Mouse (Mus musculus) embryonic facial prominence, embryonic 12.5 days (tissue): ENCODE results near the gene Btrc. TPM values are rescaled to one million over a fixed set of nuclear protein-coding genes. Genes with fewer than 3 reads are reported as not detected.
"Not testable (repeated sequence)": the region's sequence is repeated elsewhere in the genome, so short reads cannot be mapped to it uniquely, and the experiment has no call there.

Experiments
- ATAC-seq: fragments of 200-750 bp; cut with Nextera tagmentation; 2 replicates; pipeline ENCODE4 v1.8.0; 2017; ENCODE audit not compliant: insufficient number of reproducible peaks, insufficient read depth, low FRiP score, low TSS enrichment
- H3K27ac ChIP-seq: fragments of 300-500 bp; sonication (generic); 2 replicates; pipeline ENCODE4 v1.5.1; 2016; ENCODE audit warnings: mild to moderate bottlenecking
- H3K27me3 ChIP-seq: fragments of 300-500 bp; sonication (generic); 2 replicates; pipeline ENCODE4 v1.6.1; 2016; ENCODE audit warnings: mild to moderate bottlenecking, moderate library complexity
- H3K36me3 ChIP-seq: fragments of 300-500 bp; sonication (generic); 2 replicates; pipeline ENCODE4 v1.6.1; 2016; ENCODE audit warnings: mild to moderate bottlenecking
- H3K4me1 ChIP-seq: fragments of 300-500 bp; sonication (generic); 2 replicates; pipeline ENCODE4 v1.6.1; 2016
- H3K4me2 ChIP-seq: fragments of 300-500 bp; sonication (generic); replicated peaks from 2 replicates; pipeline ENCODE4 v1.6.1; 2016; ENCODE audit warnings: mild to moderate bottlenecking, moderate library complexity
- H3K4me3 ChIP-seq: fragments of 300-500 bp; sonication (generic); 2 replicates; pipeline ENCODE4 v1.5.1; 2016; ENCODE audit warnings: mild to moderate bottlenecking
- H3K9ac ChIP-seq: fragments of 300-500 bp; sonication (generic); 2 replicates; pipeline ENCODE4 v1.6.1; 2016; ENCODE audit warnings: mild to moderate bottlenecking, moderate library complexity
- H3K9me3 ChIP-seq: fragments of 300-500 bp; sonication (generic); 2 replicates; pipeline ENCODE4 v1.6.1; 2016; ENCODE audit warnings: mild to moderate bottlenecking, moderate library complexity
- WGBS: fragments of 180-500 bp; shearing (Covaris S2); methylation state at CpG from one replicate; pipeline ENCODE4 v1.1.7; 2016; 5-methylcytosine and 5-hydroxymethylcytosine counted together
- polyA plus RNA-seq: library from polyadenylated mRNA; unstranded; fragments of >200 nt; fragmentation: Nextera tagmentation; extraction: Ambion mirVana; gene quantifications from 2 replicates; pipeline ENCODE4 v1.2.1, GENCODE M21; 2016

Btrc gene
- polyA plus RNA-seq, 1 experiment from 2014 or later: 59.4 TPM

DNA sequence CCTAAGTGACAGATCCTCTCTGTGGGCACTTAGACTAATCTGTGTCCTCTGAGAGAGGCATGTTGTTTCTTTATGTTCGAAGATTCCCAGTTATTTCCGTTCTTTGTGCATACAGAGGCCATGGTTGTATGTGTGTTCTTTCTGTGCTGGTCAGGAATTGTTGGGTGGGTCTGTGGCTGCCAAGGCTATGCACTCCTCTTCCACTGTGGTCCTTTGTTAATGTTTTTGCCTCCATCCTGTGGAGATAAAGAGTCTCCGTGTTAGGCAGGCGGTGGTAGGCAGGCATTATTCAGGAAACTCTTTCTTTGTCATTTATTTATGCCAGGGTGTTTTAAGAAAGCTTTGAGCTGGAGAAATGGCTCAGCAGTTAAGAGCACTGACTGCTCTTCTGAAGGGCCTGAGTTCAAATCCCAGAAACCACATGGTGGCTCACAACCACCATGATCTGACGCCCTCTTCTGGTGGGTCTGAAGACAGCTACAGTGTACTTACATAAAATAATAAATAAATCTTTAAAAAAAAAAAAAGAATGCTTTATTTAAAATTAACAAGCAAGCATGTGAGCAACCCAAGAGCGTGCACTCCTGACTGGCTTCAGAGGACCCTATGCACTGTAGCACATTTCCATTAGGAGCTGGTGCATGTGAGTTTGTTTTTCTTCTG lies 67.6 kb downstream of the Btrc start:
- ATAC-seq: no peak
- H3K4me3 ChIP-seq: no peak overlapping the region
- 86% methylated on average over 6 of the region's 6 CpGs for WGBS

DNA sequence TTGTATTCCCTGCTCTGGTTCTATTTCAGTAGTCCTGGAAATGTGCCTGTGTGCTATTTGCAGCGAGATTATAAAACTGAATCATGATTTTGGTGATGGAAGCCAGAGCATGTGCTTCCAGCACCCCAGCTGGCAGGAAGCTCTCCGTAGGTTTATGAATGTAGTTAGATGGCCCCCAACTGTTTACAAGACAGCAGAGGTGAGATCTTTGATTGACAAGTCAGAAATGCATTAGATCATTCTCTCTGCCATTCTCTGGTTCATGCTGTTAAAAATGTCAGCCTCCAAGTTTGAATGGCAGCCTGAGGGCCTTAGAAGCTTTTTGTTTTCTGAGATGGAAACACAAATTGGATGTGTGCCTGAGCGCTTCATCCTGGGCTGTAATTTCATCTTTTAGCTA lies 68.8 kb downstream of the Btrc start:
- Histone ChIP-seq H3K9me3 (no peaks in the 10 kb centered on the region), H3K9ac (no peak overlapping the region), H3K4me3 (no peak overlapping the region), H3K27ac (no peak overlapping the region), H3K4me1 (no peaks in the 10 kb centered on the region), H3K4me2 (no peak overlapping the region), H3K27me3 (no peaks in the 10 kb centered on the region), H3K36me3 (no peaks in the 10 kb centered on the region; the same call in 1 of the 2 replicates)
- ATAC-seq: no peak
- 73% methylated on average over 3 of the region's 3 CpGs for WGBS

More for the DNA sequence above, 67.6 kb downstream of the Btrc start:
- H3K27me3 ChIP-seq: no peaks in the 10 kb centered on the region
- H3K4me1 ChIP-seq: no peaks in the 10 kb centered on the region
- H3K27ac ChIP-seq: no peak overlapping the region
- no peaks in the 10 kb centered on the region for H3K36me3 ChIP-seq
- H3K9ac ChIP-seq: no peak overlapping the region
- H3K4me2 ChIP-seq: no peak overlapping the region
- no peaks in the 10 kb centered on the region for H3K9me3 ChIP-seq

DNA sequence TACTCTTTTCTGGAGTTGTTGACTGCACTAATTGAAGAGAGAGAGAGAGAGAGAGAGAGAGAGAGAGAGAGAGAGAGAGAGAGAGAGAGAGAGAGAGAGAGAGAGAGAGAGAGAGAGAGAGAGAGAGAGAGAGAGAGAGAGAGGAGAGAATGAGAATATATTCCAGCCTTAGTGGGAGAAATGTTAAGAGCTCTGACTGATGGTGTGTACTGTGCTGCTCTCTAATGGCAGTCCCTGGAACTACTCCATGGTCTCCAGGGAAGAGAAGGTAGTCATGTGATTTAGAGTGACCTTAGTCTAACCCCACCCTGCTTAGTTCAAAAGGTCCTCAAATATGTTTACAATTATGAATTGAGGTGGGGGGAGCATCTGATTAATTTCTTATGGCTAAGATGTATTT lies 72.5 kb downstream of the Btrc start:
- not testable (repeated sequence) for H3K4me2 ChIP-seq, H3K4me1 ChIP-seq, ATAC-seq, H3K9ac ChIP-seq, H3K36me3 ChIP-seq, H3K27ac ChIP-seq, H3K4me3 ChIP-seq, H3K27me3 ChIP-seq, H3K9me3 ChIP-seq

DNA sequence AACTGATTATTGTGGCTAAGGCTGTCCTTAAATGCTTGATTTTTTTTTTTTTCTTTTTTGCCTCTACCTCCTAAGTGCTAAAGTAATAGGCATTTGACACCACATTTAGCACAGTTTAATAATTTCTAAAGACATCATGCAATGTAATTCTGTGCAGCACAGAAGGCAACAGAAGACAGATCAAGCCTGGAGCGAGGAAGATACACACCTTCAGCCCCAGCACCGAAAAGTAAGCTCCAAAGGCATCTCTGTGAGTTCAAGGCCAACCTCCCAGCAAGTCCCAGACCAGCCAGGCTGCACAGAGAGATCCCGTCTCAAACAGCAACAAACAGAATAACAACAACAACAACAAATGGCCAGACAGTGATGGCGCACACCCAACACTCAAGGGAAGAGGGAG lies 73.6 kb downstream of the Btrc start:
- Histone ChIP-seq H3K27ac (no peak overlapping the region), H3K27me3 (no peaks in the 10 kb centered on the region), H3K4me1 (peaks cover 7% of the 10 kb centered on the region; the same call in 1 of the 2 replicates), H3K9ac (no peak overlapping the region), H3K4me3 (no peak overlapping the region), H3K36me3 (no peaks in the 10 kb centered on the region; the same call in 1 of the 2 replicates), H3K9me3 (no peaks in the 10 kb centered on the region), H3K4me2 (no peak overlapping the region)
- WGBS: 81% methylated on average over 4 of the region's 4 CpGs
- ATAC-seq: no peak

DNA sequence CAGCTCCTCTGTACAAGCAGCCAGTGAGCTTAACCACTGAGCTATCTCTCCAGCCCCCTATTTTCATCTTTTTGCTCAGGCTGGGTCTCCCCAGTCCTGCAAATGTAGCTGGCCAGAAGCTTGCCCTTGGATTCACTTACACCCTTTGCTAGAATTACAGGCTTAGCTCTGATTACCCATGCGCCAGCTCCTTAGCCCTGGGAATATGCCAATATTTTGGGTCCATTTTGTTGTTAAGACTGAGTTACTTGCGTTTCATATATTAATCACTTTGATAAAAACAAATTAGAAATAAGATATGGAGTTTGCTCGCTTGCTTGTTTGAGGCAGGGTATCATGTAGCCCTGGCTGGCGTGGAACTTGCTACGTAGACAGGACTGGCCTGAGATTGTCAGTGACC lies 74.7 kb downstream of the Btrc start:
- H3K4me2 ChIP-seq: no peak overlapping the region
- H3K9me3 ChIP-seq: no peaks in the 10 kb centered on the region
- no peak overlapping the region for H3K9ac ChIP-seq
- WGBS: 88% methylated on average over 5 of the region's 5 CpGs
- no peak overlapping the region for H3K27ac ChIP-seq
- ATAC-seq: no peak
- H3K4me3 ChIP-seq: no peak overlapping the region
- no peaks in the 10 kb centered on the region; the same call in 1 of the 2 replicates for H3K36me3 ChIP-seq
- H3K27me3 ChIP-seq: no peaks in the 10 kb centered on the region
- H3K4me1 ChIP-seq: peaks cover 7% of the 10 kb centered on the region; the same call in 1 of the 2 replicates

DNA sequence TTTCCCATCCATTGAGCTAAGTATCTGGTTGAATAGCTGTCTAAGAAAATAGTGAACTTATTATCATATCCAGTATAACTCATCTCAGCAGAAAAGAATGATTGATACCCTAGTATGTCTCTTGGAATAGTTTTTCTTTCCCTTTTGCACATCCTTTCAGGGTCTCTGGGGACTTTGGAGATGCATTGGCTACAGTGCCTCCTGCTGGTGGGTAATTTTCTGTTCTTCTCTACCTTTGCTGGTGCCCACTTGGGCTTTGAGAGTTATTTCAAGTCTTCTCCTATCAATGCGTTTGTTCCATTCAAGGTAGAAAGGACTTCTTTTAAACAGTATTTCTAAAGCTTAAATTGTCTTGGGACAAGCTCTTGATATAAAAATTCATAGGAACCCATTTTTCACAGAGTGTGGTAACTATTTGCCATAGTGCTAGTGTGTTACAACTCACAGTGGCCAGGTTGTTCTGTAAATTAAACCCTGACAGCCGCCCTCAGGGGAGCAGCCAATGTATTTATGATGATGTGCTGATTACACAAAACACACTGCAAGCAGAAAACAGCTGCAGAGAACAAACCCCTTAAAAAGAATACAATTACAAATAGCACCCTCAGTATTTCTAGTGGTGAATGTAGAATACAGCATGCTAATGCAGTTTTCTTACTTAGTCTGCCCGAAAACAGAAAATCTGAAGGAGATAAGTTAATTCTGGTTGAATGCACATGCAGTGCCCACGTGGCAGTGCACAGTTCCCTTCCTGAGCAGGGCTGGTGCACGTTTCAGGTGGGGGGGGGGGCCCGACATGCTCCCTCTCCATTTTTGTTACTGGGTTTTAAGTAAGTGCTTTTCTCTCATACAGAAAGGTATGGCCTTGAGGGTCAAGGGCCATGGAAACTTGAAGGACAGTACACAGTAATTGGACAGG lies 75.7 kb downstream of the Btrc start:
- Histone ChIP-seq H3K9ac (no peak overlapping the region), H3K27me3 (no peaks in the 10 kb centered on the region), H3K4me1 (peaks cover 7% of the 10 kb centered on the region; the same call in 1 of the 2 replicates), H3K27ac (no peak overlapping the region), H3K36me3 (no peaks in the 10 kb centered on the region; the same call in 1 of the 2 replicates), H3K4me2 (no peak overlapping the region), H3K9me3 (no peaks in the 10 kb centered on the region), H3K4me3 (no peak overlapping the region)
- 73% methylated on average over 6 of the region's 6 CpGs for WGBS
- no peak for ATAC-seq

DNA sequence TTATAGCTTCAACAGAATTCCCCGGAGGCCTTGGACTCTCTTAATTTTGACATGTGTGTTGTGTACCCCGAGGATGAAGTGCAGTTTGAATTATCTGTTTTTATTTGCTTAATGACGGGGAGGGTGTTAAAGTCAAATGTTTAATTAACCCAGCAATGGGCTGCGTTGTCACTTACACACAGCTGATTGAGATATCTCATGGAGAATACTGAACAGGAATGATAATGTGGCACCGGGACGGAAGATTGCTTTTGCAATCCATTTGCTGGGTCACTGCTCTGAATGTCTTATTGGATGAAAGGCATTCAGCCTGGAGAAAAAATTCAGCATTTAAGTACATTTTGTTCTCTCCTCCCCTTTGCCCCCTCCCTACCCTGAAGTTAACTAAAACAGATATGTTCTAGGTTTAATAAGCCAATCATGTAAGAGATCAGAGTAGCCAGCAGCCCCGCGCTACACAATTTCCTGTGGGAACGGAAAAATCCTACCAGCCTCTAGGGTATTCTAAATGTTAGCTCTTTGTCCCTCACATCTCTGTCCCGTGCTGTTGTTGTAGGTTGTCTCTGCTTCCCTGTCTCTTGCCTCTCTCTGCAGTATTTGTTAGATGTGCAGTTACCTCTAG lies 77.1 kb downstream of the Btrc start:
- Histone ChIP-seq H3K9ac (no peak overlapping the region), H3K36me3 (no peaks in the 10 kb centered on the region; the same call in 1 of the 2 replicates), H3K9me3 (no peaks in the 10 kb centered on the region), H3K4me3 (no peak overlapping the region), H3K27me3 (no peaks in the 10 kb centered on the region), H3K4me1 (peaks cover 10% of the 10 kb centered on the region; the same call in 1 of the 2 replicates), H3K27ac (no peak overlapping the region), H3K4me2 (no peak overlapping the region)
- 41% methylated on average over 10 of the region's 10 CpGs for WGBS
- ATAC-seq: no peak

DNA sequence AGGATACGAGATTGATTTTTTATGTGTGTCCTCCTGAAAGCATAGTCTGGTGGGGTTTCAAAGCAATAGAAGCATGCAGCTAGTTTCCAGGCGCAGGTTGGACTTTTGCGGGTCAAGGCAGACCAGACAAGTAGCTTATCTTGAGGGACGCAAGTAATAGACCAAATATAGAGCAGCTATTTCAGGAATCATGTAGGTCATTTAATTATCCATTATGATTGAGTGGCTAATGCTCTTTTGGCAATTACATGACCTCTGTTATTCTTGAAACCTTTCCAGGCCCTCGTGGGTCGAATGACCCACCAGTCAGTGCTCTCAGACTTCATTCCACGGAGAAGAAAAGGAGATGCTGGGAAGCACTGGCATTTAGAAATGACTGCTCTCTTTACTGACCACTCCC lies 78.2 kb downstream of the Btrc start:
- H3K27me3 ChIP-seq: no peaks in the 10 kb centered on the region
- no peak for ATAC-seq
- WGBS: 51% methylated on average over 7 of the region's 7 CpGs
- no peaks in the 10 kb centered on the region; the same call in 1 of the 2 replicates for H3K36me3 ChIP-seq
- H3K4me1 ChIP-seq: peaks cover 10% of the 10 kb centered on the region; the same call in 1 of the 2 replicates
- no peak overlapping the region for H3K27ac ChIP-seq
- H3K4me3 ChIP-seq: no peak overlapping the region
- no peaks in the 10 kb centered on the region for H3K9me3 ChIP-seq
- H3K9ac ChIP-seq: no peak overlapping the region
- H3K4me2 ChIP-seq: no peak overlapping the region

DNA sequence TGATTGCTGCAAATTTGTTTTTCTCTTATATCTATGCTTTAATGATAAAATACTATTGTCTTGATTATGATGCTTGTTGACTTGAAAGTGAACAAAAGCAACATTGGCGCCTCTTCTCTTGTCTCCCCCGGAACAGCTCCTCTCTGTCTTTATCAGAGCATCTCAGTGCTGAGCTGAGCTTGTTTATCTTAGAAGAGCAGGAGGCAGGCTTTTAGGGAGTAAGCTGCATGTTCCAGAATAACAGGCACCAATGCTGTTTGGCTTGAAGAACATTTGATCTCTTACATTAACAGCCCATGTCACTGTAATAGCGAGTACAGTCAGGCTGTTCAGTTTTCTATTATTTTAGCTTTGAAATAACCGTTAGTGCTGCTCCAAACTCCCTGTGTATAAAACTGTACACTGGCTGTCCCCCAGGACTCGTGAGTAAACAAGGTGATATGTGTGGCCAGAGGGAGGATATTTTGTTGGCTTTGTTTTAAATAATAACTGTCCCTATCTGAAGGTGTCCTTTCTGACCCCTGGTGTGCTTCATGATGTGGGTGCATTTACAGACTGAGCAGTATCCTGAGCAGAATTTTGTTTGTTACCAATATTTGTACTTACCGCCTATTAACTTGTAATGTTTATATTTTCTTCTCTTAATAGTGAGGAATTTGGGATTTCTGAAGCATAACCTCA lies 81.9 kb downstream of the Btrc start:
- Histone ChIP-seq H3K27me3 (no peaks in the 10 kb centered on the region), H3K9ac (no peak overlapping the region), H3K27ac (no peak overlapping the region), H3K36me3 (no peaks in the 10 kb centered on the region), H3K9me3 (no peaks in the 10 kb centered on the region), H3K4me3 (no peak overlapping the region), H3K4me2 (no peak overlapping the region), H3K4me1 (peaks cover 10% of the 10 kb centered on the region; the same call in 1 of the 2 replicates)
- WGBS: 69% methylated on average over 6 of the region's 6 CpGs
- no peak for ATAC-seq

DNA sequence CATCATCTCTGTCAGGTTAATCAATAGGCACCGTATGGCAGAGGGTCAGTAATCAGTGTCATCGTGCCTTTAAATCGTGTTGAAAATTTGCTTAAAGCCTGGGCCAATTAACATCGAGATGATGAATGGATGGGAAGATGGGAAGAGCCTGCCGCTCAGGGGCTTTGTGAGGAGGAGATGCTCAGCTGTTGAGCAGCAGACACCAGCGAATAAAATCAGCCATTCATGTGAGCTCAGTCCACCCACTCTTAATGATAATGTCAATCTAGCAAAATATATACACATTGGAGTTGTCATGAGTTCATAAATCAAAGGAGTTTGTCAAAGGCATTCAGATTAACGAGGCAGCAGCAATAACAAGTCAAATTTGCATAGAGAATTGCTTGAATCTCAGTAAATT lies 83.1 kb downstream of the Btrc start:
- Histone ChIP-seq H3K27ac (no peak overlapping the region), H3K4me1 (peaks cover 3% of the 10 kb centered on the region; the same call in 1 of the 2 replicates), H3K4me3 (no peak overlapping the region), H3K27me3 (no peaks in the 10 kb centered on the region), H3K4me2 (no peak overlapping the region), H3K9me3 (no peaks in the 10 kb centered on the region), H3K9ac (no peak overlapping the region), H3K36me3 (no peaks in the 10 kb centered on the region)
- 68% methylated on average over 7 of the region's 7 CpGs for WGBS
- ATAC-seq: no peak

DNA sequence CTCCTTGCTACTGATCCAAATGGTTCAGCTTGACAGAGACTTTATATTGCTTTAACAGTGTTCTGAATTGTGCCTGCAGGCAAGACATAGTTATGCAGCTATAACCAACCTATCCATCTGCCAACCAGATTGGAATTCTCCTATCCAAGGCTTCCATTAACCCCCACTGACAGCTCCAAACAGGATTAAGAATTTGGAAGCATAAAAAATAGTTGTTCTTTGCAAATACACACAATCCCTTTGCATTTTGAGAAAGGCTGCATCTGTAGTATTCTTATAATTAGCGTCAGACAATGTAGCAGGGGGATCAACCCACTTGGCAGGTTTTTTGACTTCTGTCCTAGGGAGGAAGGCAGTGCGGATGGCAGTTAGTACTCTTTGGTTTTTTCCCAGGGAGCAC lies 83.7 kb downstream of the Btrc start:
- WGBS: 84% methylated on average over 2 of the region's 2 CpGs
- ATAC-seq: no peak
- Histone ChIP-seq H3K36me3 (no peaks in the 10 kb centered on the region), H3K9ac (no peak overlapping the region), H3K4me3 (no peak overlapping the region), H3K27me3 (no peaks in the 10 kb centered on the region), H3K9me3 (no peaks in the 10 kb centered on the region), H3K4me2 (no peak overlapping the region), H3K27ac (no peak overlapping the region), H3K4me1 (peaks cover 3% of the 10 kb centered on the region; the same call in 1 of the 2 replicates)
